Mouse (Mus musculus) intestine, embryonic 14.5 days (tissue): ENCODE measurements around the gene Dnaic1. TPM values are rescaled to one million over a fixed set of nuclear protein-coding genes. Genes with fewer than 3 reads are reported as not detected.

Source experiments
- ATAC-seq: fragments of 200-750 bp; cut with Nextera tagmentation; replicated peaks from 2 replicates; pipeline ENCODE4 v1.8.0; 2017; ENCODE audit warnings: low read depth, moderate number of reproducible peaks, moderate TSS enrichment, moderate library complexity; ENCODE audit not compliant: low FRiP score, low TSS enrichment
- DNase-seq: peaks from one replicate; pipeline ENCODE4 v3.0.0-alpha.2; 2018; ENCODE audit warnings: low spot score
- H3K27ac ChIP-seq: fragments of 300-500 bp; sonication (generic); 2 replicates; pipeline ENCODE4 v1.5.1; 2014; ENCODE audit warnings: low read depth, mild to moderate bottlenecking, control low read depth
- H3K27me3 ChIP-seq: fragments of 300-500 bp; sonication (generic); replicated peaks from 2 replicates; pipeline ENCODE4 v1.6.1; 2014; ENCODE audit warnings: low read length, control low read depth; ENCODE audit not compliant: control insufficient read depth, insufficient read depth
- H3K36me3 ChIP-seq: fragments of 300-500 bp; sonication (generic); 2 replicates; pipeline ENCODE4 v1.6.1; 2014; ENCODE audit warnings: low read length, control low read depth; ENCODE audit not compliant: control insufficient read depth, insufficient read depth
- H3K4me1 ChIP-seq: fragments of 300-500 bp; sonication (generic); replicated peaks from 2 replicates; pipeline ENCODE4 v1.6.1; 2014; ENCODE audit warnings: low read length, control low read depth, mixed read lengths; ENCODE audit not compliant: control insufficient read depth, insufficient read depth
- H3K4me2 ChIP-seq: fragments of 300-500 bp; sonication (generic); 2 replicates; pipeline ENCODE4 v1.6.1; 2014; ENCODE audit warnings: low read length
- H3K4me3 ChIP-seq: fragments of 300-500 bp; sonication (generic); 2 replicates; pipeline ENCODE4 v1.5.1; 2014; ENCODE audit warnings: low read depth, low read length, control low read depth, mixed read lengths
- H3K9ac ChIP-seq: fragments of 300-500 bp; sonication (generic); 2 replicates; pipeline ENCODE4 v1.6.1; 2014; ENCODE audit warnings: mild to moderate bottlenecking, low read length
- H3K9me3 ChIP-seq: fragments of 300-500 bp; sonication (generic); 2 replicates; pipeline ENCODE4 v1.6.1; 2016; ENCODE audit warnings: low read length, control low read depth; ENCODE audit not compliant: control insufficient read depth
- WGBS: fragments of 180-500 bp; shearing (Covaris S2); extraction: QIAGEN DNeasy Blood & Tissue Kit; methylation state at CpG from one replicate; pipeline ENCODE4 v1.1.7; 2014; 5-methylcytosine and 5-hydroxymethylcytosine counted together
- polyA plus RNA-seq: library from polyadenylated mRNA; unstranded; fragments of >200 nt; fragmentation: Nextera tagmentation; extraction: Ambion mirVana; gene quantifications from 2 replicates; pipeline ENCODE4 v1.2.1, GENCODE M21; 2014

The Dnaic1 gene
- polyA plus RNA-seq, 1 experiment from 2014 or later: 3.4 TPM

DNA sequence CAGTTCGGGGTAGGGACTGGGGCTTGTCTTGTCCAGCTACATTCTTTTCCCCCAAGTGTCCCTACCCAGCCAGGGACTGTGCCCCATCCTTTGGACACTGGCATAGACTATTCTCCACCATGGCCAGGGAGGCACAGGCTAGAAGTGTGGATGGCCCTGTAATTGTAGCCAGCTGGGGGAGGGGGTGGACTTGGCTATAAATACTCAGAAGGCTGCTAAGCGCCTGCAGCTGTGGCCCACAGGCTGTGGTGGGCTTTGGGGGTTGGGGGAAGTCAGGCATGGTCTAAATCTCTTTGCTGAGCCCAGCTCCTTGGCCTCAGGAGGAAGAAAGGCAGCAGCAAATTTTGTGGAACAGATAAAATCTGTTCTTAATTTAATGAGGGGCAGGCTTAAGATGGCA lies 66.3 kb downstream of the Dnaic1 start:
- ATAC-seq (no peak), DNase-seq (no peak)
- H3K9ac ChIP-seq: no peak overlapping the region
- no peak overlapping the region for H3K4me2 ChIP-seq
- H3K4me1 ChIP-seq: peaks cover 25% of the 10 kb centered on the region
- no peak overlapping the region for H3K4me3 ChIP-seq
- no peak overlapping the region for H3K27ac ChIP-seq
- no peaks in the 10 kb centered on the region for H3K9me3 ChIP-seq
- H3K27me3 ChIP-seq: peaks cover 9% of the 10 kb centered on the region; the same call in 1 of the 2 replicates
- 53% methylated on average over 2 of the region's 2 CpGs for WGBS
- H3K36me3 ChIP-seq: no peaks in the 10 kb centered on the region

DNA sequence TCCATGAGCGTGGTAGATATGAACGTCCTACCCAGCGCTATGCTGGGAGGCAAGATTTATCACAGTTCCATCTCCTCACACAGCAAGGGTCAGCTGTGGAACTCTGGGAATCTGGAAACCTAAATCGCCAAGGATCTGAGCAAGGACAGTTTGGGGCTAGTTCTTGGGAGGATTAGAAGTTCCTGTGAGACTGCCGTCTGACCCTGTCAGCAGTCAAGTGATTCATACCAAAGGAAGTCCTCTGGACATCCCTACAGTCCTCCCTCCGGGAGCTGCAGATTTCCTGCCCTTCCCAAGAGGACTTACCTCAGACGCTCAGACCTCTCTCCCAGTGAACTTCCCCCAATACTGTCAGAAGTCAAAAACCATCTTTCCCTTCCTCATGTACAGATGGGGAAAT lies 66.8 kb downstream of the Dnaic1 start:
- Histone ChIP-seq H3K27me3 (peaks cover 9% of the 10 kb centered on the region; the same call in 1 of the 2 replicates), H3K9me3 (no peaks in the 10 kb centered on the region), H3K4me1 (peaks cover 22% of the 10 kb centered on the region), H3K4me2 (no peak overlapping the region), H3K27ac (0 out of 2 replicates have a peak overlapping the region, but pooled peaks have one; percentile 22), H3K36me3 (no peaks in the 10 kb centered on the region), H3K4me3 (no peak overlapping the region), H3K9ac (no peak overlapping the region)
- 23% methylated on average over 7 of the region's 7 CpGs for WGBS
- DNase-seq (no peak), ATAC-seq (no peak)

DNA sequence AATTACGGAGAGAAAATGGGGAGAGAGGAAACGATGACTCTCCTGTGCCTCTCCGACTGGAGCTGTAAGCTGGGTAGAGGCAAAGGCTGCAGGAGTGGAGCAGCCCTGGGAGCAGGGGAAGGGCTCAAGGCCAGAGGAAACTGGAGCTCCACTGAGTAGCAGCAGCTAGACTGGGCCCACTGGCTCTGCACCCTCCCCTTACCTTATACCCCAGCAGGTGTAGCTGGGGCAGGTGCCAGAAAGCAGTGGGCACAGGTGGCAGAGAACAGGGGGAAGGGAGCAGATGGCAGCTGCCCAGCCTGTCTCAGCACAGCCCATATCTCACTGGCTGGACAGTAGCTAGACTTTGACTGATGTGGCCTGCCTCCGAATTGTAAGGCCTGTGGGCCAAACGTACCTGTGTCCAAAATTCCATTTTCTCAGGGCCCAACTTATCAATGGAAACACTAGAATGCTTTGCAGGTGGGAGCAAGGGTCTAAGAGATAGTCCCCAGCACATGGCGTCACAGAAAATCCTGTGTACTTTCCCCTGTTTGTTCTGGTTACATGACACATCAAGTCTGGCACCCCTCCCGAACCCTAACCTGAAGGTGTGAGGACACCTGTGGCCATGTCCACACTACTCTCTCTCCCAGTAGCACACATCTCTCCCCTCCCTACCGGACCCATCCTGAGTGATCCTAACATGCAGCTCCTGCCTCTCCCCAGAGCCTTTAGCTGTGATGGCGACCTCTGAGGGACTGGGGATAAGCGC lies 67.5 kb downstream of the Dnaic1 start:
- H3K9me3 ChIP-seq: no peaks in the 10 kb centered on the region
- 78% methylated on average over 10 of the region's 10 CpGs for WGBS
- no peak for ATAC-seq

DNA sequence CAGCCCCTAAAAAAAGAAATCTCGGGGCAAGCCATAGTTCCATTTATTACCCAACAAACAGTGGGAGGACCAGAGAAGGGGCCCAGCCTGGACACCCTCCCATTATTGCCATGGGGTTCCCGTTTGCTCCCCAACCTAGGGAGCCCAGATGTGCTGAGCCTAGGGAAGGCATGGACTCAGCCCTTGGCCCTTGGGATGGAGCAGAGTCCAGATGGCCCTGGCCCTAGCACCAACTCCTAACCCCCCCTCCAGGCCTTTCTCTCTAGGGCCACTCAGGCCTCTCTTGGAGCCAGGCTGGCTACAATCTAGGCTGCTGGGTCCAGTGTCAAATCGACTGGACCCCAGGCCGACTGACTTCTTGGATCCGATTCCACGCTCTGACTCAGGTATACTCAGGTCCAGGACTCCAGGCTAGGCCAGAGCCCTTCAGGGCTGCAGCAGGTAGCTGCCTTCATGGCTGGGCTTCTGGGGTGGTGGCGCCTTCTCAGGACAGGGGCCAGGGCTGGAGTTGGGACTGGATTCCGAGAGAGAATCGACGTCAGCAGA lies 68.7 kb downstream of the Dnaic1 start:
- Histone ChIP-seq H3K9ac (no peak overlapping the region), H3K4me3 (no peak overlapping the region), H3K4me2 (no peak overlapping the region), H3K27me3 (peaks cover 9% of the 10 kb centered on the region; the same call in 1 of the 2 replicates), H3K36me3 (no peaks in the 10 kb centered on the region), H3K4me1 (peaks cover 15% of the 10 kb centered on the region), H3K9me3 (no peaks in the 10 kb centered on the region), H3K27ac (no peak overlapping the region)
- WGBS: 91% methylated on average over 10 of the region's 10 CpGs
- ATAC-seq (no peak), DNase-seq (no peak)

More for the DNA sequence above, 67.5 kb downstream of the Dnaic1 start:
- H3K27me3 ChIP-seq: peaks cover 9% of the 10 kb centered on the region; the same call in 1 of the 2 replicates
- H3K9ac ChIP-seq: no peak overlapping the region
- H3K36me3 ChIP-seq: no peaks in the 10 kb centered on the region
- no peak overlapping the region for H3K4me2 ChIP-seq
- 0 out of 2 replicates have a peak overlapping the region, but pooled peaks have one; percentile 22 for H3K27ac ChIP-seq
- H3K4me3 ChIP-seq: no peak overlapping the region
- H3K4me1 ChIP-seq: peaks cover 15% of the 10 kb centered on the region
- DNase-seq: no peak

DNA sequence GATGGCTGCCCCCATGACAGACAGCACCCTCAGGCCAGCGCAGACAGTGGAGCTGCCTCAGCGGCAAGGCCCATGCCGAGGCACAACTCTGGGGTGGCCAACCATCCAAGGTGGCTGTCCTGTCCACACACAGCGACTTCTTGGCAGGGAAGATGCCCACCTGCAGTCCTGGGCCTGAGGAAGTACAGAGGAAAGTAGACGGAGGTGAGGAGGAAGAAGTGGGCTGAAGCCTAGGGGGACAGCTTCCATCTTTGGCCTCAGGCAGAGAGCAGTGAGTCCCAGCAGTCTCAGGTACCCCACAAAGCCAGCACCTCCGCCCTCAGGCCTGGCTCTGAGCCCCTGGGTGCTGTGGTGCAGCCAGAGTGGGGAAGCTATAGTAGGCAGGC lies 69.2 kb downstream of the Dnaic1 start:
- Histone ChIP-seq H3K27me3 (peaks cover 9% of the 10 kb centered on the region; the same call in 1 of the 2 replicates), H3K9me3 (no peaks in the 10 kb centered on the region), H3K4me1 (peaks cover 15% of the 10 kb centered on the region), H3K4me3 (0 out of 2 replicates have a peak overlapping the region, but pooled peaks have one; percentile 51), H3K9ac (no peak overlapping the region), H3K4me2 (peak overlapping the region; percentile 70), H3K27ac (no peak overlapping the region), H3K36me3 (no peaks in the 10 kb centered on the region)
- 83% methylated on average over 6 of the region's 6 CpGs for WGBS
- ATAC-seq (no peak), DNase-seq (no peak)

DNA sequence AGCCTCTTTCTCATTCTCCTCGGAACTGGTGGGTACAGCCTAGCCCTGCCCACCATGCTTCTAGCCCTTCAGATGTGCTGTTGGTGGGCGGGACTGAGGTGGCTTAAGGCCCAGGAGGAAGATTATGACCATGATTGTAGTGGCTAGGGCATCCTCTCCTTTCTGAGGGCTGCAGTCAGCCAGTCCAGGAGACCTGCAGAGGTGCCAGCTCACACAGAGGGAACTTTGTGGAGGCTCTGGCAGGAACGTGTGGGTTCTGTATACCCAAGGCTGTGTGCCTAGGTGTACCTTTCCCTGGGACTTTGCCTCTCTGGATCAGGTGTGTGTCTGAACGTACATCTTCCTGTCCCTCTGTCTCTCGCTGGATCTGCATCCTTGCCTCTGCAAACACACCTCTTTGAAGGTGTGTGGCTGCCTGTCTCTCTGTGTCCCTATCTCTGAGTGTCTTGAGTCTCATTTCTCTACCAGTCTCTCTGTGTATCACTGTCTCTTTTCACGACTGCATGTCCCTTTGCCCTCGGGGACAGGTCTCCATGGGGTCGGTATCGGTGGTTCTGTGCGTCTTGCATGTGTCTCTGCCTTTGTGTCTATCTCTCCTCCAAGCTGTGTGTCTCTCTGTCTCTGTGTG lies 69.8 kb downstream of the Dnaic1 start:
- peak; percentile 67 for DNase-seq
- no peak for ATAC-seq
- WGBS: 20% methylated on average over 10 of the region's 10 CpGs
- Histone ChIP-seq H3K36me3 (no peaks in the 10 kb centered on the region), H3K9ac (peak overlapping the region; percentile 72), H3K9me3 (no peaks in the 10 kb centered on the region), H3K27ac (peak overlapping the region; percentile 51; the same call in 1 of the 2 replicates), H3K4me3 (peak overlapping the region; percentile 51), H3K27me3 (peaks cover 9% of the 10 kb centered on the region; the same call in 1 of the 2 replicates), H3K4me2 (peak overlapping the region; percentile 70), H3K4me1 (peaks cover 15% of the 10 kb centered on the region)

DNA sequence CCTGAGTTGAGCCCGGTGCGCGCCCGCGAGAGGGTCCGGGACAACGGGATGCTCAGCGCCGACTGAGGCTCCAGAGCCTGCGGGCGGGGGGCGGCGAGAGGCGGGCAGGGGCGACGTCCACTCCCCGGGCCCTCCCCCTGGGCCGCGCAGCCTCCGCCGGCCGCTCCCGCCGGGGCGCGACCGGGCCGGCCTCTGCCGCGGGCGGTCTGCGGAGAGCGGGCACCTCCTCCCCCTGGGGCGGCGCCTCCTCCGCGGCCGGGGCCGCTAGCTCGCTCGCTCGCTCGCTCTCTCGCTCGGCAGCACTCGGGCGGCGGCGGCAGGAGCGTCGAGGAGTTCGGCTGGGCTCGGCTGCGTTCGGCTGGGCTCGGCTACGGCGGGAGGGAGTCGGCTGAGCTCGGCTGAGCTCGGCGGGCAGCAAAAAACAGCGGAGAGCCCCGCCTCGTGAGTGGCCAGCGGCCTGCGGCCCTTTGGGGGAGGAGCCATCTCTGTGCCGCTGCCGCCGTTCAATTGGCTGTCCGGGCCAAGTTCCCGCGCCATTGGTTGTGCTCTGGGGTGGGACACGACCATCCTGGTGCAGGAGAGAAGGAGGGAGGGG lies 70.4 kb downstream of the Dnaic1 start, which contains the start of gene Enho:
Gene Enho, minus strand, starts transcription at position 412 of the 595 bp plus-strand sequence.
- H3K4me2 ChIP-seq: peak within 1 kb of the TSS; percentile 70
- H3K9ac ChIP-seq: peak within 1 kb of the TSS; percentile 72
- peak within 1 kb of the TSS; percentile 51; the same call in 1 of the 2 replicates for H3K27ac ChIP-seq
- under 1% methylated on average over 60 of the region's 74 CpGs for WGBS
- DNase-seq (peak; percentile 98), ATAC-seq (peak; percentile 92)
- H3K4me3 ChIP-seq: peak within 1 kb of the TSS; percentile 51
- peaks cover 9% of the 10 kb centered on the region; the same call in 1 of the 2 replicates for H3K27me3 ChIP-seq
- no peaks in the 10 kb centered on the region for H3K36me3 ChIP-seq
- no peaks in the 10 kb centered on the region for H3K9me3 ChIP-seq
- H3K4me1 ChIP-seq: peaks cover 15% of the 10 kb centered on the region

DNA sequence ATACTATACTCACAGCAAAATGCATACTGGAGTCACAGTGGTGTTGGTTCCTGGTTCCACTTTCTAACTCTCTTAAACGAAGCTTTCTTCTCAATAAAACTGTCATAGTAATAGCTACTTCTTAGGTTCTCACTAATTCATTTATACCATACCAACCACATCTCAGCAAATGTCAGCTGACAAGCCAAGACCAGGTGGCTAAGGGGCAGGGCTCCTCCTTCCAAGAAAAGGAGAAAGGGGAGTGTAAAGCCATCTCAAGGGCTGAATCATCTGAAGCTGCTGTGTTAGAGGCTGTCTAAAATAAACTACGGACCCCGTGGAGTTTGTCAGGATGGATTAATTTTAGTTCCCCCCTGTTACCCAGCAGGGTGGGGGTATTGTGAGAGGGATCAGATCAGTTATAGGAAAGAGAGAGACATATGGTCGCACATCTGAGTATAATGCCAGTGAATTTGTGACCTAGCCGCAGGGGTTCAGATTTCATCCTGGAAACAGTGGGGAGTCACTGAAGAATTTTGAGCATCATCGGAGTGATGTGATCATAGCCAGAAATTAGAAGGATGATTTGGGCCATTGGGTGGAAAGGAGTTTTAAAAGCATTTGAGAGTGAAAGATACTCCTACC lies 71.7 kb downstream of the Dnaic1 start:
- no peak for ATAC-seq

More for the DNA sequence above, 71.7 kb downstream of the Dnaic1 start:
- Histone ChIP-seq H3K9ac (no peak overlapping the region), H3K4me1 (peaks cover 10% of the 10 kb centered on the region), H3K36me3 (no peaks in the 10 kb centered on the region), H3K9me3 (no peaks in the 10 kb centered on the region), H3K4me2 (no peak overlapping the region), H3K4me3 (no peak overlapping the region), H3K27me3 (peaks cover 9% of the 10 kb centered on the region; the same call in 1 of the 2 replicates), H3K27ac (no peak overlapping the region)
- 81% methylated on average over 6 of the region's 6 CpGs for WGBS
- no peak for DNase-seq
